Mouse (Mus musculus) midbrain, embryonic 13.5 days (tissue): Measurements from ENCODE around the gene Prm2. TPM values are rescaled to one million over a fixed set of nuclear protein-coding genes. Genes with fewer than 3 reads are reported as not detected.

Source experiments
- ATAC-seq: fragments of 200-750 bp; cut with Nextera tagmentation; 2 replicates; pipeline ENCODE4 v1.8.0; 2017; ENCODE audit warnings: mild to moderate bottlenecking, moderate TSS enrichment, moderate library complexity
- H3K27ac ChIP-seq: fragments of 300-500 bp; sonication (generic); 2 replicates; pipeline ENCODE4 v1.5.1; 2015; ENCODE audit warnings: inconsistent platforms, mild to moderate bottlenecking, moderate library complexity
- H3K27me3 ChIP-seq: fragments of 300-500 bp; sonication (generic); 2 replicates; pipeline ENCODE4 v1.6.1; 2015; ENCODE audit warnings: mild to moderate bottlenecking, inconsistent platforms
- H3K36me3 ChIP-seq: fragments of 300-500 bp; sonication (generic); 2 replicates; pipeline ENCODE4 v1.6.1; 2015; ENCODE audit warnings: mild to moderate bottlenecking, inconsistent platforms
- H3K4me1 ChIP-seq: fragments of 300-500 bp; sonication (generic); replicated peaks from 2 replicates; pipeline ENCODE4 v1.6.1; 2015; ENCODE audit warnings: inconsistent platforms
- H3K4me2 ChIP-seq: fragments of 300-500 bp; sonication (generic); replicated peaks from 2 replicates; pipeline ENCODE4 v1.6.1; 2015; ENCODE audit warnings: moderate library complexity, mild to moderate bottlenecking, inconsistent platforms
- H3K4me3 ChIP-seq: fragments of 300-500 bp; sonication (generic); replicated peaks from 2 replicates; pipeline ENCODE4 v1.5.1; 2015; ENCODE audit warnings: mild to moderate bottlenecking, inconsistent platforms
- H3K9ac ChIP-seq: fragments of 300-500 bp; sonication (generic); replicated peaks from 2 replicates; pipeline ENCODE4 v1.6.1; 2015; ENCODE audit warnings: mild to moderate bottlenecking, inconsistent platforms
- H3K9me3 ChIP-seq: fragments of 300-500 bp; sonication (generic); 2 replicates; pipeline ENCODE4 v1.6.1; 2016; ENCODE audit warnings: mild to moderate bottlenecking, inconsistent platforms
- WGBS: fragments of 180-500 bp; shearing (Covaris S2); methylation state at CpG from one replicate; pipeline ENCODE4 v1.1.7; 2015; 5-methylcytosine and 5-hydroxymethylcytosine counted together
- polyA plus RNA-seq: library from polyadenylated mRNA; unstranded; fragments of >200 nt; fragmentation: Nextera tagmentation; extraction: Ambion mirVana; gene quantifications from 2 replicates; pipeline ENCODE4 v1.2.1, GENCODE M21; 2015

The Prm2 gene
- polyA plus RNA-seq, 1 experiment from 2014 or later, result not detected

- Histone ChIP-seq H3K9me3 (no peaks in the 10 kb centered on the region), H3K4me3 (peak overlapping the region; percentile 56), H3K4me2 (peak overlapping the region; percentile 98), H3K27me3 (peaks cover 26% of the 10 kb centered on the region), H3K4me1 (peaks cover 29% of the 10 kb centered on the region), H3K27ac (no peak overlapping the region), H3K36me3 (no peaks in the 10 kb centered on the region), H3K9ac (peak overlapping the region; percentile 71)
- no peak; the same call in 1 of the 2 replicates for ATAC-seq
- WGBS, result 3% methylated on average over 80 of the region's 81 CpGs
These were observed 11.8 kb downstream of the Prm2 start for GRCm38 (mm10) chr16:10783883-10784792.

- H3K27ac ChIP-seq, result no peak overlapping the region
- no peak overlapping the region for H3K9ac ChIP-seq
- no peaks in the 10 kb centered on the region for H3K9me3 ChIP-seq
- H3K27me3 ChIP-seq, result peaks cover 26% of the 10 kb centered on the region
- 76% methylated on average over 8 of the region's 8 CpGs for WGBS
- peak overlapping the region; percentile 98; the same call in 1 of the 2 replicates for H3K4me2 ChIP-seq
- H3K36me3 ChIP-seq, result no peaks in the 10 kb centered on the region
- H3K4me1 ChIP-seq, result peaks cover 29% of the 10 kb centered on the region
- no peak for ATAC-seq
- peak overlapping the region; percentile 56; the same call in 1 of the 2 replicates for H3K4me3 ChIP-seq
These were observed 12.5 kb downstream of the Prm2 start for GRCm38 (mm10) chr16:10783451-10783850.

- peaks cover 26% of the 10 kb centered on the region for H3K27me3 ChIP-seq
- H3K9me3 ChIP-seq, result no peaks in the 10 kb centered on the region
- H3K4me1 ChIP-seq, result peaks cover 29% of the 10 kb centered on the region
- no peaks in the 10 kb centered on the region for H3K36me3 ChIP-seq
- no peak overlapping the region for H3K27ac ChIP-seq
- peak overlapping the region; percentile 7; the same call in 1 of the 2 replicates for H3K4me2 ChIP-seq
- H3K4me3 ChIP-seq, result no peak overlapping the region
- no peak for ATAC-seq
- no peak overlapping the region for H3K9ac ChIP-seq
- 68% methylated on average over 1 of the region's 1 CpGs for WGBS
These were observed 12.8 kb downstream of the Prm2 start for GRCm38 (mm10) chr16:10783152-10783434.

- H3K4me2 ChIP-seq, result peak overlapping the region; percentile 7; the same call in 1 of the 2 replicates
- H3K9me3 ChIP-seq, result no peaks in the 10 kb centered on the region
- 36% methylated on average over 6 of the region's 6 CpGs for WGBS
- H3K36me3 ChIP-seq, result no peaks in the 10 kb centered on the region
- H3K4me3 ChIP-seq, result no peak overlapping the region
- no peak overlapping the region for H3K9ac ChIP-seq
- ATAC-seq, result no peak
- H3K27ac ChIP-seq, result no peak overlapping the region
- peaks cover 26% of the 10 kb centered on the region for H3K27me3 ChIP-seq
- H3K4me1 ChIP-seq, result peaks cover 29% of the 10 kb centered on the region
These were observed 13.4 kb downstream of the Prm2 start for GRCm38 (mm10) chr16:10782377-10783151.

- peaks cover 29% of the 10 kb centered on the region for H3K4me1 ChIP-seq
- ATAC-seq, result no peak
- 42% methylated on average over 9 of the region's 9 CpGs for WGBS
- no peak overlapping the region for H3K27ac ChIP-seq
- H3K36me3 ChIP-seq, result no peaks in the 10 kb centered on the region
- no peak overlapping the region for H3K4me3 ChIP-seq
- no peaks in the 10 kb centered on the region for H3K9me3 ChIP-seq
- H3K9ac ChIP-seq, result no peak overlapping the region
- H3K4me2 ChIP-seq, result no peak overlapping the region
- peaks cover 26% of the 10 kb centered on the region for H3K27me3 ChIP-seq
These were observed 14.0 kb downstream of the Prm2 start for GRCm38 (mm10) chr16:10781862-10782371.

- peaks cover 26% of the 10 kb centered on the region for H3K27me3 ChIP-seq
- H3K27ac ChIP-seq, result no peak overlapping the region
- WGBS, result 86% methylated on average over 5 of the region's 5 CpGs
- H3K36me3 ChIP-seq, result no peaks in the 10 kb centered on the region
- H3K9ac ChIP-seq, result 0 out of 2 replicates have a peak overlapping the region, but pooled peaks have one; percentile 14
- no peak for ATAC-seq
- no peaks in the 10 kb centered on the region for H3K9me3 ChIP-seq
- H3K4me1 ChIP-seq, result peaks cover 24% of the 10 kb centered on the region
- H3K4me3 ChIP-seq, result no peak overlapping the region
- no peak overlapping the region for H3K4me2 ChIP-seq
These were observed 15.3 kb downstream of the Prm2 start for GRCm38 (mm10) chr16:10780631-10781120.

GRCm38 (mm10) chr16:10777579-10778160, 18.3 kb downstream of the Prm2 start:
- WGBS, result 74% methylated on average over 5 of the region's 5 CpGs
- peaks cover 4% of the 10 kb centered on the region for H3K27me3 ChIP-seq
- no peak overlapping the region for H3K4me2 ChIP-seq
- H3K4me1 ChIP-seq, result peaks cover 10% of the 10 kb centered on the region
- H3K4me3 ChIP-seq, result no peak overlapping the region
- H3K9me3 ChIP-seq, result no peaks in the 10 kb centered on the region
- no peak overlapping the region for H3K27ac ChIP-seq
- H3K36me3 ChIP-seq, result no peaks in the 10 kb centered on the region
- no peak for ATAC-seq
- H3K9ac ChIP-seq, result no peak overlapping the region

- Histone ChIP-seq H3K27ac (no peak overlapping the region), H3K4me3 (no peak overlapping the region), H3K4me2 (no peak overlapping the region), H3K4me1 (no peaks in the 10 kb centered on the region), H3K9ac (no peak overlapping the region), H3K36me3 (no peaks in the 10 kb centered on the region), H3K27me3 (no peaks in the 10 kb centered on the region), H3K9me3 (no peaks in the 10 kb centered on the region)
- WGBS, result 72% methylated on average over 7 of the region's 7 CpGs
- no peak for ATAC-seq
These were observed 19.6 kb downstream of the Prm2 start for GRCm38 (mm10) chr16:10776322-10776721.

GRCm38 (mm10) chr16:10774726-10775125, 21.2 kb downstream of the Prm2 start:
- 84% methylated on average over 4 of the region's 4 CpGs for WGBS
- no peak overlapping the region for H3K27ac ChIP-seq
- no peak for ATAC-seq
- H3K4me1 ChIP-seq, result no peaks in the 10 kb centered on the region
- H3K9me3 ChIP-seq, result no peaks in the 10 kb centered on the region
- H3K4me3 ChIP-seq, result no peak overlapping the region
- no peak overlapping the region for H3K9ac ChIP-seq
- no peak overlapping the region for H3K4me2 ChIP-seq
- H3K36me3 ChIP-seq, result no peaks in the 10 kb centered on the region
- H3K27me3 ChIP-seq, result 0 out of 2 replicates have a peak, but pooled peaks cover 2% of the 10 kb centered on the region

- Histone ChIP-seq H3K27me3 (peaks cover 6% of the 10 kb centered on the region; the same call in 1 of the 2 replicates), H3K4me2 (no peak overlapping the region), H3K4me1 (no peaks in the 10 kb centered on the region), H3K27ac (no peak overlapping the region), H3K9ac (no peak overlapping the region), H3K4me3 (no peak overlapping the region), H3K36me3 (no peaks in the 10 kb centered on the region), H3K9me3 (no peaks in the 10 kb centered on the region)
- WGBS, result 87% methylated on average over 8 of the region's 8 CpGs
- no peak for ATAC-seq
These were observed 22.4 kb downstream of the Prm2 start for GRCm38 (mm10) chr16:10773543-10773942.

- WGBS, result 65% methylated on average over 19 of the region's 19 CpGs
- H3K27me3 ChIP-seq, result peaks cover 6% of the 10 kb centered on the region; the same call in 1 of the 2 replicates
- H3K27ac ChIP-seq, result no peak overlapping the region
- ATAC-seq, result no peak
- H3K4me2 ChIP-seq, result no peak overlapping the region
- H3K4me3 ChIP-seq, result no peak overlapping the region
- H3K9me3 ChIP-seq, result no peaks in the 10 kb centered on the region
- H3K36me3 ChIP-seq, result no peaks in the 10 kb centered on the region
- no peak overlapping the region for H3K9ac ChIP-seq
- no peaks in the 10 kb centered on the region for H3K4me1 ChIP-seq
These were observed 24.0 kb downstream of the Prm2 start for GRCm38 (mm10) chr16:10771769-10772510.
